Mouse (Mus musculus): ENCODE results near the gene Slit3. TPM values are rescaled to one million over a fixed set of nuclear protein-coding genes. Genes with fewer than 3 reads are reported as not detected.

The Slit3 gene
- total RNA-seq, 2 experiments from 2014 or later: not detected

DNA sequence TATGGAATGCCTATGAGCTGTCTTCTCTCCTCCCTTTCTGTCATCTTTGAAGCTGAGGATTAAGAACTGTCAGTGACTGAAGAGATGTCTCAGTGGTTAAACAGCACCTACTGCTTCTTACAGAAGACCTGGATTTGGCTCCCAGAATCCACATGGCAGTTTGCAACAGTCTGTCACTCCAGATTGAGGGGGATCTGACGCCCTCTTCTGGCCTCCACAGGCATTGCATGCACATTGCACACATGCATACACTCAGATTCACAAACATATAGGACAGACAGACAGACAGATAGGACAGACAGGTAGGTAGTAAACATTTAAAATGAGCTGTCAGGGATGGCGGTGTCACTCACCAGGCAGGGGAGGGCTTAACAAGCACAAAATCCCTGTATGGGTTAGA is 615.8 kb downstream of the Slit3 start:
- no peak for ATAC-seq (replicated peaks; ENCODE audit: low FRiP score, low TSS enrichment, poor library complexity, severe bottlenecking)

GRCm38 (mm10) chr11:35737262-35737661 is 616.2 kb downstream of the Slit3 start:
- no peak for ATAC-seq (replicated peaks; ENCODE audit: low FRiP score, low TSS enrichment, poor library complexity, severe bottlenecking)

- no peak for ATAC-seq (replicated peaks; ENCODE audit: low FRiP score, low TSS enrichment, poor library complexity, severe bottlenecking)
Observed at GRCm38 (mm10) chr11:35738102-35738501, 617.1 kb downstream of the Slit3 start.

DNA sequence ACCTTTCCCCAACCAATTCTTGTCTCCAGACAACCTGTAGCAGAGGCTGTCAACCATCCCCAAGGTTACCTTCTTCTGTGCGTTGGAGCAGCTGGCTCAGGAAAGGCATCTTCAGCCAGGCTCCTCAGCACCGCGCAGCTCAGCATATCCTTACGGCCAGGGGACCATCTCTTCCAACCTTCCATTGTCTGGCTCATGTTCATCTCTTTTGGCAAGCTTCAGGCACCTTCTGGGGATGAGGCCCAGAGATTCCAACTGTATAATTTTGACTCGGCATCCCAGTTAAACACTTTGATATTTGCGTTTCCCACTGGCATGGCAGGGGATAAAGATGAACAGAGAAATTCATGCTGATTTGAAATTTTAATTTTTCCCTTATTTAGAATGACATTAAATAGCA is 622.6 kb downstream of the Slit3 start:
- ATAC-seq (replicated peaks; ENCODE audit: low FRiP score, low TSS enrichment, poor library complexity, severe bottlenecking): no peak

DNA sequence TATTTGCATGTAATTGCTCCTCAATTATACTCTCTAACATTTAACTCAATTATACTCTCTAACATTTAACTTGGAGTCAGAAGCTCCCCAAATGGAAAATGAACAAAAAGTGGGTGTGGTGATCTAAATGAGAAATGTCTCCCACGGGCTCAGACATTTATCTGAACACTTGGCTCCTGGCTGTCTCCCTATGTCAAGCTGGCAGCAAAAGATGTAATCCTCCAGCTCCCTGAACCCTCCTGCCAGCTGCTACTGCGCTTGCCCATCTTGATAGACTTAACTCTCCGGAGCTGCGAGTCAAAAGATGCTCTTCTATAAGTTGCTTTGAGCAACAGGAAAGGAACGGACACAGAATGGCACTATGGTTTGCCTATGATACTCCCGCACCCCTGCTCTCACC is 623.5 kb downstream of the Slit3 start:
- ATAC-seq (replicated peaks; ENCODE audit: low FRiP score, low TSS enrichment, poor library complexity, severe bottlenecking): no peak

DNA sequence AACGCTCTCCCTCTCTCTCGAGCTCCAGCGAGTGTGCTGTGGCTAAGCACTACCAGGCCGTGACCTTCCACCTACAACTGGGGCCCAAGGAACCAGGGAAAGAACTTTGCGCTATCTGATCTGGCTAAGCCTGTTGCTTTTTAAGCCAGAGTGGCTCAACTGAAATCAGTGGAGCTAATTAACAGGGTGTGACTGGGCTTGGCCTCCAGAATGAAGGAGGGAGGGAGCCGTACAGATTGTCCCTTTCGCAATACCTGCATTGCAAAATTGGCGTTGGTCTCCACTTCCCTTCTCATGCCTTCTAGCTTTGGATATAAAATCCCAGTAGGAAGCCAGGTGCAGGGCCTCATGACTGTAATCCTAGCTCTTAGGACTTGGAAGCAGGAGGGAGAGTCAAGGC is 629.6 kb downstream of the Slit3 start:
- ATAC-seq (replicated peaks; ENCODE audit: low FRiP score, low TSS enrichment, poor library complexity, severe bottlenecking): no peak

DNA sequence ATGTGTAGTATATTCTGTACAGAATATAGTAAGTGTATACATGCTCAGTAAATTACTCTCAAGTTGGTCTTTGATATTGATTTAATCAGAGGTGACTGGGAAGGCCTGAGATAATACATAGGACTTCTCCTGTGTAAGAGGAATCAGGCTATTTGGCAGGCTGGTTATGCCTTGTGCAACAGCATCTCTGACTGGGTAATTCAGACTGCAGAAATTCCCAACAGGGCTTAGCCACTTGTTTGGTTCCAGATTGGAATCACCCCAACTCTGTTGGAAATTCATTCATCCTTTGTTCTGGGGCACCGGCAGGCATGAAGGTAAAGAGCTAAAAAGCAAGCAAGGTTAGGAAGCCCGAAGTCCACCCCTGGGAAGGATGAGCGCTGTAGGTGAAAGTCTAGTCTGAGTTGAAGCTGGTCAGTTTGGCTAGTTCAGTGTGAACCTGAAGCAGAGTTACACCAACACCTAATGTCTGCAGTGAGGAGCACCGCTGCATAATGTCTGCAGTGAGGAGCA is 633.9 kb downstream of the Slit3 start:
- no peak for ATAC-seq (replicated peaks; ENCODE audit: low FRiP score, low TSS enrichment, poor library complexity, severe bottlenecking)

GRCm38 (mm10) chr11:35755546-35755945 is 634.5 kb downstream of the Slit3 start:
- ATAC-seq (replicated peaks; ENCODE audit: low FRiP score, low TSS enrichment, poor library complexity, severe bottlenecking): no peak

DNA sequence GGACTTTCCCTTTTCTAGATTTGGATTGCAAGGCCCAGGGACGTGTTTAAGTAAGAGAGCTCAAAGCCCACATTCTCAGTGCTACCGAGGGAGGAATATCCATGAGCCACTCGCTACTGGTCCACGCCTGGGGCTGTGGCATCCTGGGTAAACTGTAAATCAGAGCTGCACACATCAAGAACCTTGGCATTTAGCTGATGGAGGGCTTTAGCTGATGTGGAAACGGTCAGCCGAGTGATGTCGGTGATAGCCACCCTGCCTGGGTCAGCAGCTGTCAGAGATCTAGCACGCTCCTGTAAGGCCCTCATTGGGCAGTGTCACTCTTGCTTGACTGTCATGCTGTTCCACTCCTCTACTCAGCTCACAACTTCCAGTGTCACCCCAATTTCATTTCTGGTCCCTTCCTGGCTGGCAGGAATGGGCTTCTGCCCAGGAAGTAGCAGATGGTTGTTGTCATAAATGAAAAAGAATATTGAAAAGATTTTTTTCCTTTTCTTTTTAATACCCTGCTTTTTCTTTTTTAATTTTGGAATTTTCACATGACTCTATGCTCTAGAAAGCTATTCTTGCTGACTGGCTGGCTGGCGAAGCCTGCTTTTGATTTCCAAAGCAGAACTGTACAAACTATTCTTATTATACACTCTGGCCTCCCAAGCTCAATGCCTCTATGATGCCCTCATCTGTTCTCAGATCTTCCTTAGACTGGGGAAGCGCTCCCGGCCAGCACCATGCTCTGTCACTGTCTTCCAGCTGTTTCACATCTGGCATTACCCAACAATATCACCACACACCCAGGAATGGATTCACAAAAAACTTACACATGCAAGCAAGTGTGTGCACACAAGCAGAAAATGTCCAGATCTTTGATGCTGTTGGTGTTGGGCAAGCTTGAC is 635.6 kb downstream of the Slit3 start:
- ATAC-seq (replicated peaks; ENCODE audit: low FRiP score, low TSS enrichment, poor library complexity, severe bottlenecking): no peak

All from megakaryocyte-erythroid progenitor cell, adult 5-6 weeks (primary cell).